Mouse (Mus musculus): Measurements from ENCODE around the gene Nox1.

- no peak for TF ChIP-seq RCOR1 (IDR thresholded peaks at IDR 0.05; ENCODE audit: low read depth, low read length)
- no peak for TF ChIP-seq GABPA (IDR thresholded peaks at IDR 0.05; ENCODE audit: low read depth, low read length)
- no peak for TF ChIP-seq MYB (IDR thresholded peaks at IDR 0.05; ENCODE audit: low read depth, low read length)
- no peak for TF ChIP-seq POLR2A (IDR thresholded peaks at IDR 0.05; ENCODE audit: control insufficient read depth in 1 of 2, insufficient read depth in 1 of 2, low read depth in 1 of 2, low read length in 2 of 2, poor library complexity in 1 of 2)
- no peak for TF ChIP-seq CTCF (IDR thresholded peaks at IDR 0.05 in 2 of 3, conservative IDR thresholded peaks at IDR 0.05 in 1 of 3; ENCODE audit: control insufficient read depth in 1 of 3, insufficient read depth in 1 of 3, low read depth in 2 of 3, low read length in 3 of 3, poor library complexity in 1 of 3, severe bottlenecking in 1 of 3)
- TF ChIP-seq BHLHE40 (IDR thresholded peaks at IDR 0.05; ENCODE audit: borderline replicate concordance, low read depth, low read length) = no peak
- TF ChIP-seq RAD21 (IDR thresholded peaks at IDR 0.05; ENCODE audit: low read depth, low read length) = no peak
Observed at GRCm38 (mm10) chrX:134162826-134163225, 58.9 kb downstream of the Nox1 start.
